Mouse (Mus musculus): ENCODE data around the gene Garnl3. TPM values are rescaled to one million over a fixed set of nuclear protein-coding genes. Genes with fewer than 3 reads are reported as not detected.
"Not testable (repeated sequence)": the region's sequence is repeated elsewhere in the genome, so short reads cannot be mapped to it uniquely, and the experiment has no call there.

Gene Garnl3
- polyA plus RNA-seq, 1 experiment from 2014 or later, result 0.40 TPM

DNA sequence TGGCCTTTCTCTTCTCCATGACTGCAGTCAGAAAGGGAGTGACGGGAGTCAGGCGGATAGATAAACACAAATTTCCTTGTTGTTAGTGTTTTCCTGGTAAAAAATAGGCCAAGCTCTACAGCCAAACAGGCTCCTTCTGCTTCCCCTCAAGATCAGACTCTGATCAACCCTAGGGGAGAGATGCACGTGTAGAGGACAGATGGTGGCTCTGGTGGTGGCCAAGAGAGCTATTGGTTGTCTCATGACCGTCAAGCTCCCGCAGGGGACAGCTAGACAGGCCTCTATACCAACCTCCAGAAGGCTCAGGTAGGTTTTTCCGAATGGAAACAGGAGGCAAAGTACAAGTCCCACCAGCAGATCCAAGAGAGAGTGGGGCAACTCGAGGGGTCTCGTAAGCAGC is 30.9 kb downstream of the Garnl3 start:
- no peaks in the 10 kb centered on the region for H3K36me3 ChIP-seq (replicated peaks; ENCODE audit: insufficient read depth, low read length)
- TF ChIP-seq CTCF (IDR thresholded peaks at IDR 0.05; ENCODE audit: low read depth), result no peak
- TF ChIP-seq EP300 (IDR thresholded peaks at IDR 0.05; ENCODE audit: low read depth), result no peak
- H3K4me3 ChIP-seq (ENCODE audit: low read depth, low read length), result no peak overlapping the region
- DNase-seq (no peak), ATAC-seq (no peak)
- H3K9ac ChIP-seq (replicated peaks), result no peak overlapping the region
- H3K27ac ChIP-seq (ENCODE audit: low read depth), result no peak overlapping the region
- H3K27me3 ChIP-seq (ENCODE audit: insufficient read depth, low read length), result no peaks in the 10 kb centered on the region
- WGBS (ENCODE audit: insufficient replicate concordance), result 77% methylated on average over 8 of the region's 8 CpGs
- H3K4me1 ChIP-seq (ENCODE audit: insufficient read depth), result no peaks in the 10 kb centered on the region
- no peak overlapping the region for H3K4me2 ChIP-seq (ENCODE audit: low read depth, low read length)
- H3K9me3 ChIP-seq (ENCODE audit: low read length), result no peaks in the 10 kb centered on the region

GRCm38 (mm10) chr2:33097326-33097725 is 34.1 kb downstream of the Garnl3 start:
- not testable (repeated sequence) for H3K4me1 ChIP-seq (ENCODE audit: insufficient read depth); H3K27ac ChIP-seq (ENCODE audit: low read depth); H3K9me3 ChIP-seq (ENCODE audit: low read length); H3K27me3 ChIP-seq (ENCODE audit: insufficient read depth, low read length); H3K36me3 ChIP-seq (replicated peaks; ENCODE audit: insufficient read depth, low read length); ATAC-seq; H3K4me2 ChIP-seq (ENCODE audit: low read depth, low read length); DNase-seq; H3K4me3 ChIP-seq (ENCODE audit: low read depth, low read length); H3K9ac ChIP-seq (replicated peaks)
- WGBS (ENCODE audit: insufficient replicate concordance), result 73% methylated on average over 12 of the region's 12 CpGs

DNA sequence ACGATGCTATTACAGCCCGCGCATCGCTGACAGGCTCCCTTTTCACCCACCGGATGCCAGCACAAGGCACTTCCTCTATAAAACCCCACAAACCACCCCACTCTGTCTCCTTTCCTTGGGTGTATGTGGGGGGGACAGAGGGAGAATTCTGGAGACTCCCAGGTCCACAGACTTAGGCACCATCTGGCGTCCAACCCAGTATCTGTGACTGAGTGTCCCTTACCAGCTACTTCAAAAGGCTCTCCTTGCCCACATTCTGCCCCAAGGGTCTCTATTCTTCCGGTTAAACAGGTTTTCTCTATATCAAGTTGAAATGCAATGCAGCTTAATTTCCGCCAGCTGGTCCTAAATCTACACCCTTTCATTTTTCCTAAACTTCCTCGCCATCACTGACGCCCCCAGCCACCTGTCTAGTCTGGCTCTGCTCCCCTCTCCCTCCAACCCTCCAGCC is 36.2 kb downstream of the Garnl3 start:
- H3K9ac ChIP-seq (replicated peaks), result no peak overlapping the region
- H3K27me3 ChIP-seq (ENCODE audit: insufficient read depth, low read length), result no peaks in the 10 kb centered on the region
- ATAC-seq (no peak), DNase-seq (no peak)
- H3K36me3 ChIP-seq (replicated peaks; ENCODE audit: insufficient read depth, low read length), result no peaks in the 10 kb centered on the region
- TF ChIP-seq CTCF (IDR thresholded peaks at IDR 0.05; ENCODE audit: low read depth), result no peak
- no peak overlapping the region for H3K27ac ChIP-seq (ENCODE audit: low read depth)
- no peak overlapping the region for H3K4me3 ChIP-seq (ENCODE audit: low read depth, low read length)
- H3K9me3 ChIP-seq (ENCODE audit: low read length), result no peaks in the 10 kb centered on the region
- H3K4me2 ChIP-seq (ENCODE audit: low read depth, low read length), result no peak overlapping the region
- H3K4me1 ChIP-seq (ENCODE audit: insufficient read depth), result no peaks in the 10 kb centered on the region
- WGBS (ENCODE audit: insufficient replicate concordance), result 65% methylated on average over 10 of the region's 10 CpGs

DNA sequence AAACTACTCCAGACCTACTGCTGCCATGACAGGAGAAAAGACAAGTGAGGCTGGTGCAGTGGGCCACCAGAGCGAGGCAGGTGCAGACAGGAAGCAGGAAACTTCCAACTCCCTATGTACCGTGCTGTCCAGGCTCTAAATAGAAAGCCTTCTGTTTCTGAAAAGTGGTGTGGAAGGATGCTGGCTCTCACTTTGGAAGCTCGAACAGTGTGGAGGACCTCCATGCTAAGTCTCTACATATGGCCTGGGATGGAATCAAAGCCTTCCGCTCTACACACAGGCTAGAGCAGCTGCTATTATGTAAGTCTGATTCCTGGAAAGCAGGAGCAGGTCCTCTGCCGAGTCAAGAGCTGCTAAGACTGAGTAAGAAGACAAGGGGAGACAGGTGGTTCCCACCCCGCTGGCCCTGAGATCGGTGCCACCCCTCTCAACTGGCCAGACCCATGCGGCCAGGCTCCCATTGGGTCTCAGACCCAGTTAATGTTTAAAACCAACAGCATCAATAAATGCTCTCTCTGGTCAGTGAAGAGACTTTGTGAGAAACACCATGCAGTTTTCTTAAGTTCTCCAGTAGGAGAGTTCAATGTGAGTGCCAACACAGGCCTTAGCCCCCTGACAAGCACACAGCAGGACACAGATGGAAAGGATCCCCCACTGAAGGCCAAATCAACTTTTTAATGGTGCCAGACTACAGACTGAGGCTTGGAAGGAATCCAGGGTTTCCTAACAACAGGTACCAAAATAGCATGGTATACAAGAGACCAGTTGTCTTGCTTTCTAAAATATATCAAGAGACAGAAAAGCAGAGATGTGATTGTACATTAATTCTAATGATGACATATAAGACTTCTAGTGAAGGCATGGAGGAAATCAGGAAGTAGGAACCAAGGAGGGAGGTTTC is 40.6 kb downstream of the Garnl3 start:
- Histone ChIP-seq H3K9ac (replicated peaks) (no peak overlapping the region), H3K9me3 (ENCODE audit: low read length) (no peaks in the 10 kb centered on the region), H3K27me3 (ENCODE audit: insufficient read depth, low read length) (no peaks in the 10 kb centered on the region), H3K4me3 (ENCODE audit: low read depth, low read length) (no peak overlapping the region), H3K4me2 (ENCODE audit: low read depth, low read length) (no peak overlapping the region), H3K4me1 (ENCODE audit: insufficient read depth) (no peaks in the 10 kb centered on the region), H3K36me3 (replicated peaks; ENCODE audit: insufficient read depth, low read length) (no peaks in the 10 kb centered on the region), H3K27ac (ENCODE audit: low read depth) (no peak overlapping the region)
- no peak for ATAC-seq
- no peak for DNase-seq
- WGBS (ENCODE audit: insufficient replicate concordance), result 71% methylated on average over 8 of the region's 8 CpGs
- no peak for TF ChIP-seq CTCF (IDR thresholded peaks at IDR 0.05; ENCODE audit: low read depth)

DNA sequence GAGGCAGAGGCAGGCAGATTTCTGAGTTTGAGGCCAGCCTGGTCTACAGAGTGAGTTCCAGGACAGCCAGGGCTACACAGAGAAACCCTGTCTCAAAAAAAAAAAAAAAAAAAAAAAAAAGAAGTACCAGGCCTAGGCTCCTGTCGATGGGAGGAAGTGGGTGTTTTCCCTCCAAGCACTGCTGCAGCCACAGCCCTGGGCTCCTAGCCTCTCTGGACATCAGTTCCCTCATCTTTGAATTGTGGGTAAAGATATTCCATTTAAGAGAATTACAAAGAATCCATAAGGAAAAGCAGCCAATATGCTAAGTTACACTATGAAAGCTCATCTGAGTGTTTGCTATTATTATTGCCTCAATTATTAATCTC is 41.4 kb downstream of the Garnl3 start:
- not testable (repeated sequence) for ATAC-seq; H3K4me1 ChIP-seq (ENCODE audit: insufficient read depth); H3K4me3 ChIP-seq (ENCODE audit: low read depth, low read length); H3K9ac ChIP-seq (replicated peaks); H3K27me3 ChIP-seq (ENCODE audit: insufficient read depth, low read length); H3K4me2 ChIP-seq (ENCODE audit: low read depth, low read length); H3K27ac ChIP-seq (ENCODE audit: low read depth); H3K9me3 ChIP-seq (ENCODE audit: low read length); H3K36me3 ChIP-seq (replicated peaks; ENCODE audit: insufficient read depth, low read length); DNase-seq
- 17% methylated on average over 1 of the region's 1 CpGs for WGBS (ENCODE audit: insufficient replicate concordance)

- H3K27me3 ChIP-seq (ENCODE audit: insufficient read depth, low read length), result no peaks in the 10 kb centered on the region
- no peak overlapping the region for H3K4me3 ChIP-seq (ENCODE audit: low read depth, low read length)
- H3K9me3 ChIP-seq (ENCODE audit: low read length), result no peaks in the 10 kb centered on the region
- H3K36me3 ChIP-seq (replicated peaks; ENCODE audit: insufficient read depth, low read length), result no peaks in the 10 kb centered on the region
- no peak overlapping the region for H3K27ac ChIP-seq (ENCODE audit: low read depth)
- no peak for TF ChIP-seq CTCF (IDR thresholded peaks at IDR 0.05; ENCODE audit: low read depth)
- TF ChIP-seq EP300 (IDR thresholded peaks at IDR 0.05; ENCODE audit: low read depth), result no peak
- no peak for ATAC-seq
- no peak overlapping the region for H3K9ac ChIP-seq (replicated peaks)
- H3K4me2 ChIP-seq (ENCODE audit: low read depth, low read length), result no peak overlapping the region
- DNase-seq, result no peak
- WGBS (ENCODE audit: insufficient replicate concordance), result 72% methylated on average over 5 of the region's 5 CpGs
- no peaks in the 10 kb centered on the region for H3K4me1 ChIP-seq (ENCODE audit: insufficient read depth)
Measured at GRCm38 (mm10) chr2:33089356-33090032, 42.0 kb downstream of the Garnl3 start.

All from liver, postnatal 0 days (tissue).